Mouse (Mus musculus): ENCODE data around the gene Rreb1.

Rreb1 gene

DNA sequence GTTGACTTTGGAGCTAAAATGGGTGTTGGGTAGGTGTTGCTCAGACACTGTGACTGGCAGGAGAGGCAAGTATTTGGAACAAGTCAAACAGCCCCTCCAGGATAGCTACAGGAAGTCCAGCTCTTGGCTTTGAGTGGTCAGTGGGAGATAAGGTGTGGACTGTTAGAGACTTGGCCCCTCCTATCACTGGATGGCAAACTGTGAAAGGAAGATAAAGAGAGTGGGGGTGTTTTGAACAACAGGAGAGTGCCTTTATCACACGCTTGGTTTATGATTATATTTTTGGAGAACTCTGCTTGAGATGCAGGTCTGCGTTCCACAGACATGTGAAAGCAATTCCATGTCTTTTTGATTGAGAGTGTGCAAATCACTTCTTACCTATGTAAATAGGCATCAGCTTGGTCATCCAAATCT, 100.7 kb downstream of the Rreb1 start:
- DNase-seq, result peak; percentile 32 to 38

DNA sequence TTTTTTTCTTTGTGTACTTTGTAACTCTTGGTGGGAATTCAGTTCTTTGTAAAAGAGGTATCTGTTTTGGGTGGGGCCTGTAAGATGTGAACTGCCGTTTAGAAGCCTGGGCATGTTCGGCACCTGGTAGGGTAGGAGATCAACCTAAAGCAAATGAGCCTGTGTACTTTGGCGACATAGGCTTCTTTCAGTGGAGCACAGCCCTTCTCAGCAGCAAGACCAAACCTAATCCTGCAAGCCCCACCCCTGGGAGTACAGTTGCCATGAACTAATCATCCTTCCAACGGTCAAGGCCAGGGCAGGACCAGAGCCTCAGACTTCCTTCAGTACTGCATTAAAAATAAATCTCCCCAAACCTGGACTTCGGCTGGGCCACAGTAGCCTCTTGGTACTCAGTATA, 101.4 kb downstream of the Rreb1 start:
- no peak for DNase-seq

DNA sequence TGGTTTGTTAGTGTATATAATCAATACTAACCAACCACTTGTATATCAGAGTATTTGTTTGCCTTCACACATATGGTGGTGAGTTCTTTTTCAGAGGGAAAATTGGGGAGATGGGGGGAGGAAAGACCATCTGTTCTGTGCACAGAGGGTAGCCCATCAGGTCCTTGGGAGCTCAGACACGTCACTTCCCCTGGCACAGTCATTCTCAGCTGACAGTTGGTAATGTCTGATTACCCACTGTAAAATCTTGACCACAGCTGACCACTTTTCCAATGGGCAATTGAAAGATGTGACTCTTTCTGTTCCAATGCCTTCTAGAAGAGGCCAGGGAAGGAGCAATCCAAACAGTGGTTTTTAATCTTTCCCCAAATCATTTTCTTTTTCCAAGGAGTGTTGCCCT, 101.8 kb downstream of the Rreb1 start:
- no peak for DNase-seq

DNA sequence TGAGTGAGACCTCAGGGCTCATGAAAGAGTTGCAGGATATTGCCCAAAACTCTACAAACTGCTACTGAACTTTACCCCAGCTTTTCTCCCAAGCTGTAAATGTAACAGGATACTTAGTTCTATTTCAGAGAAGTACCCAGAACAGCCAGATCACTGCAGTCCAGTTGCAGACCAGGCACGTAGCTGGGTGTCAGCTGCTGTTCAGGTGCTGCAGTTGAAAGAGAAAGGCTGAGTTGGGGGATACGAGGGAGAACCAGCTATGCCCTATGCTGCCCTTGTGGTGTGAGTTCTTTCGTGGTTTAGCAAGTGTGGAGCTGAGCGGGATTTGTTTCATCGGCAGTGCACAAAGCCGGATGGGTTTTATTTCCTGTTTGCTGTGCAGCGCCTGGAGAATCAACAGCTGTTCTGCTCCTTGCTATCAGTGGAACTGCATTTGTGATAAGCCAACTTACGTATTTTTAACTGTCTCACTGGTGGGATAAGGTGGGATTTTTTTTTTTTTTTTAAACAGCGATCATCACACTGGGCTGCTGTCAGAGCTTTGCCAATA, 102.5 kb downstream of the Rreb1 start:
- DNase-seq, result peak; percentile 36 to 47

DNA sequence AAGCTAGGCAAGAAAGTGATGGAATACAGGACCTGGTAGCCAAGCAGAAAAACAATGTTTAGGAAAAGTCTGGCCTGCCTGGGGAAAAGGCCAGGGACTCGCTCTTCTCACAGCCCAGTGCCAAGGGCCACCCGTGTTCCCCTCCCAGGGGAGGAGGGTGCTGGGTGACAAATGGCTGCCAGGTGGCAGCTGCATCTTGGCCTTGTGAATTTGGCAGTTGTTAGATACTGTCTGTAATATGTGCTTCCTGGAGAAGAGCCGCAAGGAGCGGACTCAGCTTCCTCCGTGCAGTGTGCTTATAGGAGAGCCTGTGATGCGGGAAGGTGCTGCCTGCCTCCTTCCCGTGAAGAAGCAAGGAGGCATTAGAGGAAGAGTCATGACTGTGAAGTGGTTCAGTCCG, 104.3 kb downstream of the Rreb1 start:
- DNase-seq, result peak; percentile 58 to 89

DNA sequence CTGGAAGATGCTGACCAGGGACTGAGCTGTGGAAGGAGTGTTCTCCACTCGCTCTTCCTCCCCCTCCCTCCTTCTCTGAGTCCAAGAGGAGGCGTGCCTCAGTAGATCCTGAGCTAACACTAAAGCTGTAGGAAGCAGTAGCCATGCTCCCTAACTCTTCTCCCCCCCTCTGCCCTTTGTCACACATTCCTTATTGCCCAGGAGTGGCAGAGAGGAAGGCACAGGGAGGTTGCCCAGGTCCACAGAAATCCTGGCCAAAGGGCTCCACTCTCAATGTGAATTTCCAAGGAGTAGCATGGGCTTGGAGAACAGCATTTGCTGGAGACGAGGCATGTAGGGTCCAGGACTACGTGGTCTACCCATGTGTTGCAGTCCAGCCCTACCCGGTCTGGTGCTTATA, 104.8 kb downstream of the Rreb1 start:
- no peak for DNase-seq

DNA sequence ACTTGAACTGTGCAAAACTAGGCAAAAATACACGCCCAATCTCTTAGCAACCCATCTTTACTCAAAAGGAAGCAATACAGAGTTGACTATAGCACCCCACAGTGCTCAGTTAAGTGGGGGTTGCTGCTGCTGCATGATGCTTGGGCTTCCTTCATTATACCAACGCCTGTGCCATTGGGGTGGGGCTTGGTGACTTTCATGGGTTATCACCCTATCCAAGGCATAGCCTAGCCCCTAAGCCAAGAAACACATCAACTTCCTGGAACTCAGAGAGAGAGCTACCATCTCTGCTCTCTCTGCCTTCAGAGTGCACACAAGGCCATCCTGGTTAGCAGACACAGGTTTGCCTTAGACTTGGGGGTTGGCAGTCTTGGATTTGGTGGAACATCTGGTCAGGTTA, 107.2 kb downstream of the Rreb1 start:
- DNase-seq, result no peak

DNA sequence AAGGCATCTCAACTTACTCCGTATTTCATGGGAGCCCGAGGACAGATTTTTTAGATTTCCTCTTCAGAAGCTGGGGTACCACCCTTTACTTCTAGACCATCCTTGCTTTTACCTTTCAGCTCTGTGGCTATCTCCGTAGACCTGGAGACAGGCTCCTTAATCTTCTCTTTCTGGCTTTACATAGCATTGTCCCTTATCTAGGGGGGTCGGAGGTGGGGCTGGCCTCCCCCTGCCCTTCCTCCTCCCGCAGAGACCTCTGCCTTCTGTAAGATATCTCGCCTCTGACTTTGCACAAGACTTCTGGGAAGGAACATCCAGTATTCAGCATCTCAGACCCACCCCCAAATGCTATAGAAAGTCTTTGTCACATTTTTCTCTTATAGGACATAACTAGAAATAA, 107.8 kb downstream of the Rreb1 start:
- DNase-seq, result no peak

DNA sequence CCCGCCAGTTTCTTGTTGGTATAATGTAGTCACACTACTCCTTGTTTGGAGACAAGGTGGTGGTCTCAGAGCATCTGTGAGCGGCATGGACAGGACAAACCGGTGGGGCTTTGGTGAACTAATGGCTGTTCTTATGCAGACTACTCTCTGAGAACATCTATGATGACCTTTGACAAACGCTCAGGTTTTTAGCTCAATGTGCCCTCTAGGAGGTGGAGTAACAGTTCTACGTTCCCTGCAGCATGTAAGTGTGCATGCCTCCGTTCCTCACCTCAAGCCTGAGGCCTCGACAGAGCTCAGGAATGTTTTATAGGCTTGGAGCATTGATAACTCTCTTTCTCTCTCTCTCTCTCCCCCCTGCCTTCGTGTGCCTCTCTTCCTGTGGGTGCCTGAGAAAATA, 116.6 kb downstream of the Rreb1 start:
- DNase-seq, result no peak

DNA sequence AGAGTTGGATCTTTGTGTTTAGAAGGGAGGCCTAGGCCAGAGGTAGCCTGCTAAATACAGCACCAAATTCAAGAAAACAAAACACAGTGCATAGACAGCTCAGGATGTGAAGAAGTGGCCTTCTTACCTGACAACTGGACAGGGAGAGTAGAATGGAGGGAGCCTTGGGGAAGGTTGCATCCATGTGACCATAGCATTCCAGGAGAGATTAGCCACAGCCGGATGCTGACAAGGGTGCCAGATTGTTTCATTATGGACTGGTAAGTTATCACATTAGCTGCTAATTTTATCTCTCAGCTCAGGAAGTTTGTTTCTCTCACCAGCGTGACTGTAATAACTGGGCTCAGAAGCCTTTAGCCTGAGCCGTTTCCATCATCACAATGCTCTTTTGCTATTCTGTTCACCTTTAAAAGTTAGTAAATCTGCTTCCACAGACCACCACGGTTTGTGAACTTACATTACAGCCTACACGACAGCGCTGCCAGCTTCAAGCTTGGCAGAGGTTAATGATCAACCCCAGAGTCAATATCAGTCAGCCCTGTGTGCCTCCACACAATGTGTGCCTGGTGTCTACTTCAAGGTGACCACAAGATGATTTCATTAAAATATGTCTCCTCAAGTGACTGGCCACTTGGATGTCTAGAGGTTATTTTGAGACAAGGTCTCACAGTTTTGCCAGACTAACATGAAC, 117.5 kb downstream of the Rreb1 start:
- DNase-seq, result peak in 1 of 2 experiments; percentile 39

DNA sequence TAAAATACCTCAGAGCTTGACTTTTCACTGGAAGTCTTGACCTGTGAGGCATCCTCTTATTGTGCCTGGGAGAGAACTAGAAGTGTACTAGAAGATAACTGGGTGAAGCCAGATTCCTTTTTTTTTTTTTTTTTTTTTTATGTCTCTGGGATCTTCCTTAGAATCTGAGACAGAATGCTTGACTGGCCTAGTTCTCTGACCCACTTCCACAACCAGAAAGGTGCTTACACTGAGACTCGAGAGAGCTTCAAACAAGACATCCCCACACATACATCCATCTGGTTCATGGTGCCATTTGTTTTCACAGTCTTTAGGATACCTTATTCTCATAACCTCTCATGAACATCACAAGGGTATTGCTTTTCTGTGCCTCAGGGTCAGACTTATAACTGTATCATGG, 118.2 kb downstream of the Rreb1 start:
- DNase-seq, result no peak

DNA sequence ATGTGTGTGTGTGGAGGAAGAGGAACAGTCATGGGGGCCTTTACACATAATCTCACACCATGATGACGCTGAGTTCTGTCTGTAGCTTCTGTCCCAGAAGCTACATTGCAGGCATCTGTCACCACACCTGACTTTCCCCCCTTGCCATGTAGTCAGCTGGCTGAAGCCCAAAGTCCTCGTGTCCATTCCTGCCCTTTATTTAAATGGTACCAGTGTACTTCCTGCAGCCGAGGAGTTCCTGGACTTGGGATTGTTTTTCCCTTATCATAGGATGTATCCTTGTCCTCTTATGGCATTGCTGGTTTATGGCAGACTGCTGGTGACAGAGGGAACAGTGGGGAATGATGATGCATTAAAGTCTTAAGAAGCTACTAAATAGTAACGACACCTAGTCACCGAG, 120.6 kb downstream of the Rreb1 start:
- DNase-seq, result no peak

DNA sequence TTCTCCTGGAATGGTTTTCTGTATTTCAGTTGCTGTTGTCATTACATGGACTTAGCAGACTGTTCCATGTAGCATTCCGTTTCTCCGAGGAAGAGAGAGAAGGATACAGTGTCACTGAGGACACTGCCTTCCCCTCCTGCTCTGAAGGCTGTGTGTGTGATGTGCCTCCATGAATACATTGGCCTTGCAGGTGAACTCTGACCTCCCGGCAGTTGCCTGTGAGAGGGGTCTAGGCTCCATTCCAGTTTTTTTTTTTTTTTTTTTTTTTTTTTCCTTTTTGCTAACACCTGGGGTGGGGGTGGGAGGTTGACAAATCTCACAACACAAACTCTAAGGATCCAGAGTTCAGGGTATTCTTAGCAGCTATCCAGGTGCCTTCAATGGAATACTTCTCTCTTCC, 124.8 kb downstream of the Rreb1 start:
- no peak for DNase-seq

DNA sequence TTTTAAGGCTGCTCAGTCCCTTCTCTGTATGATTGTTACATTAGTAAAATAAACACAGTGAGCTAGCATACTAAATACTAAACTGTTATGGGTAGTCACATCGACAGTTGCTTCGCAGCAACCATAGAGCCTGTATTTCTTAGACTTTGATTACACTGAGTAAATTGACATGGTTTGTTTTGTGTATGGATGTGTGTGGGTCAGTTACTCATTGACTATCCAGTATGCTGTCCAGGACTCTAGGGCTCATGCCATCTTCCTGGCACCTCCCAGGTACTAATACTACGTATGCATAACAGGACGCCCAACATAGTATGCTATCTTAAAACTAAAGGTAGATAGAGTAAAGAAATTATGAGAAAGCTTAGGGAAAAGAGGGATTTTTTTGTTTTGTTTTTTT, 125.3 kb downstream of the Rreb1 start:
- DNase-seq, result no peak

DNA sequence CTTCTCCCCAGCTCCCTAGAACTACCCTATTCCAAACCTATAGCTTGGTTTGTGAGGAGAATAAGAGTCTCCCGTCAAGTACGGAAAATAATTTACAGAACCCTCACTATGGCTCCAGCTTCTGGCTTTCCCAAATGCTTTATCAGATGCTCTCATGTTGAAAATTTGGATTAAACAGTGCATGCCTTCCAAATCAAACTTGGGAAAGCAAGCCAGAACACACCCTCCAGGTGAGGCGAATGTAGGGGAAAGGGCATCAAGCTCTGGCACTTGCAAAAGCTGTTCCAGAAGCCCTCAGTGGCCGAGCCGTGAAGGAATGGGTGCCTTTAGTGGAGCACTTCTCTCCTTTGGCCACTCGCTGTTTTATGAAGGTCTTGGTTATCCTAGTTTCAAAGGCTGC, 126.2 kb downstream of the Rreb1 start:
- no peak for DNase-seq

DNA sequence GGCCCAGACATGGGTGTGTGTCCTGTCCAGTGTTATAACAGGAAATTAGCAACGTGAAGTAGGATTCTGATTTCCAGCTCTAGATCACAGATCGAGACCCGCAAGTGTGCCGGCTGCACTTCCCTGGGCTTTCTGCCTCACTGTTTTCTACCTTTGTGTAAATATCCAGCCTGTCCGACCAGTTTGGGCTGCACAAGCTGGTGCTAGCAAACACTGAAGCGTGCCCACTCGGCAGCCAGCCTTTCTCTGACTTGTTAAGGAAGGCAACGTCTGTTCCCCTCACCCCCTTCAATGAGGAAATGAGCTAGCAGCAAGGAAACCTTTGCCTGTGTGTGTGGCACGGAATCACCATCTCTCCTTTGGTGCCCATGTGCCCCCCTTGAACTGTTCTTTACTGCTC, 129.9 kb downstream of the Rreb1 start:
- DNase-seq, result peak; percentile 65 to 84

DNA sequence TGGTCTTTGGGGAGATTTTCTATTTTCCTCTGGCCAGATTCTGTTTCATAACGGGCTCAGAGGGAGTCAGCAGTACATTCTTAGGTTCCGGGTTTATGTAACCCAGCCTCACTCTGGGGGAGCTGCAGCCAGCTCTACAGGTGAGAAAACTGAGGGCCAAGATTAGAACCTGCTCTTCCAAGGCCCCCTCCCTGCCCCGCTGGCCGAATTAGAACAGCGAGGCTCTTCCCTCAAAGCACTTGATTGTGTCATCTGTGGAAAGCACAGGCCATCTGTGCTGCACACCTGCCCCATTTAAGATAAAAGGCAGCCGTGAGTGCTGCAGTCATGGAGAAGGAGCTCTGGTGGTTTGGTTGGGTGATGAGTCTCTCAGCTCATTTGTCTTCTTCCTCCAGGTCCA, 130.3 kb downstream of the Rreb1 start:
- DNase-seq, result no peak

DNA sequence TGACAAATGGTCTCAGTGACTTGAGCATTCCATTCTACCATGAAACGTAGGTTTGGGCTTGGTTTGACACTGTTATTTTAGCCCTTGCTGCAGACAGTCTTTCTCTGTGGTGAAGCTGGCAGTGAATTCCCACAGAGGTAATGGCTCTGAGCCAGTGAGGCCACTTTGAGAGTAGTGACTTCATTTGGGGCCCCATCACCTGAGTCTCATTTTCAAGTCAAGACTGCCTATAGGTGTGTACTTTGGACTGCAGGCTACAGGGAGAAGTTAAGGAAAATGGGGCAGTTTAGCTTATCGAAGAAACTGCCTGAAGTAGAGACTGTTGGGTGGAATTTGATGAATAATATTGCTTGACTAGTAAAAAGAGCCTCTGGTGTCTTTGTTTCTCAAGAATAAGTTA, 131.0 kb downstream of the Rreb1 start:
- no peak for DNase-seq

DNA sequence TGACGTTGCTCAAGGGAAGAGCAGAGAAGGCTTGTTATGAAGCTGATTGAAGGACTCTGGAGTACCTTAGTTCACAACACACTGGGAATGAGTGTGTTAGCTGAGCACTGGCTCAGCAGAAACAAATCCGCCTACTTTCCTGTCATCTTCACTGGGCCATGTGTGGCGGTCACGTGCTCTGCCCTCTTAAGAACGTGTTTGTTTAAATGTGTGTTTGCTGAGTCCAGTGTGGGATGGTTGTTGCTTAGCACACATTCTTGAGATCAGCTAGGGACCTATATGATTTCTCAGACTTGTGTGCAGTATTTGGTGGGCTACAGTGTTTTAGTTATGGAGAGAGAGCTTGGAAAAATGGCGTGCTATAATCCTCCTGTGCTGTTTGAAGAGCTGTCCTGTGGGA, 133.8 kb downstream of the Rreb1 start:
- DNase-seq, result peak; percentile 37 to 63

DNA sequence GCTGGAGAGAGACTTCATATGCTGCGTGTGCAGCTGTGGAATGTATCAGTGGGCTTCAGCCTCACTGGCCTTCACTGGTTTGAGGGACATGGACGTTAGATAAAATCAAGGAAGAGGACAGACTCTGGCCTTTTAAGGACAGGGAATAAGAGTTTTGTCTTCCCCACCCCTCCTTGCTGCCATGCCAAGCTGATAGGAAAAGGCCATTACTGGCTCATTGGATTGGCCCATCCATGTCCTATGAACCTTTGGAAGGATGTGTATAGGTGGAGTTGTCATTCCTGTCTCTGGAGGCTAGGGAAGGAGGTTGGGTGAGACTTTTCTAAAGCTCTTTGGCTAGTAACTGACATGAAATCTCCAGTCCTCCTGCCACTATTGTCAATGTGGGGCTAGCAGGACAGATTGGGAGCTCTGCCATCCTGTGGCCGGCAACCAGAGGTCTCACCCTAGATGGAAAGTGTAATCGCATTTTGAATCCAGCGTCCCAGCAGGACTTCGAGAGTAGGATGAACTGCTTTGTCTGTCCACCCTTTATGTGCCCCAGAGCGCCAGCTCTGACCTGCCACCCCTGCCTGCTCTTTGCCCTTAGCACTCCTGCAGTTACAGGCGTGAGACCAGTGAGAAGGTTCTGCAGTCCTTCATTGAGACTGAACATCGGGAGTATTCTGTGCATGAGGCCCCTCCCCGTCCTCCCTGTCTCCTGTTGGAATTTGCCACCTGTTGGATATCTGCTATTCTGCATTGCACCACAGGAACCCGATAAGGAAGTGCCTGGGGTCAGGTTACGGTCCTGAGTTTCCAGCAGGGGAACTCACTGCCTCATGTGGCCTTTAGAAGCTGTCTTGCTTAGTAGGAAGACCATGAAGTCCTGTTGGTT, 134.6 kb downstream of the Rreb1 start:
- no peak for DNase-seq

DNA sequence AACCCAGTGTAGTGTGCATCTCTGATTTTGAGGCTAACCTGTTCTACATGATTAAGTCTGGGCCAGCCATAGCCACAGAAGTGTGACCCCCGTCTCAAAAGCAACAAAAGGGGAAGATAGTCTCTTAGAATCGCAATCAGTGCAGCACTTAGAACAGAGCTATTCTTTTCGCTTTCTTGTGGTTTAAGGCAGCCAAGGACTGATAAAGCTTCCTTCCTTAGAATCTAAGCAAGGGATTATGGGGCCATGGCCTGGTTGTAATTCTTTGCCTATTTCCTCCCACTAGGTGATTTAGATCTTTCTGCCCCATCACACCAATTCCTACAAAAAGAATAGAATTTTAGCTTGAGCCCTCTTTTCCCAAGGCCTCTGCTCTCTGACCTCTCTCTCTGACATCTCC, 135.8 kb downstream of the Rreb1 start:
- DNase-seq, result no peak

DNA sequence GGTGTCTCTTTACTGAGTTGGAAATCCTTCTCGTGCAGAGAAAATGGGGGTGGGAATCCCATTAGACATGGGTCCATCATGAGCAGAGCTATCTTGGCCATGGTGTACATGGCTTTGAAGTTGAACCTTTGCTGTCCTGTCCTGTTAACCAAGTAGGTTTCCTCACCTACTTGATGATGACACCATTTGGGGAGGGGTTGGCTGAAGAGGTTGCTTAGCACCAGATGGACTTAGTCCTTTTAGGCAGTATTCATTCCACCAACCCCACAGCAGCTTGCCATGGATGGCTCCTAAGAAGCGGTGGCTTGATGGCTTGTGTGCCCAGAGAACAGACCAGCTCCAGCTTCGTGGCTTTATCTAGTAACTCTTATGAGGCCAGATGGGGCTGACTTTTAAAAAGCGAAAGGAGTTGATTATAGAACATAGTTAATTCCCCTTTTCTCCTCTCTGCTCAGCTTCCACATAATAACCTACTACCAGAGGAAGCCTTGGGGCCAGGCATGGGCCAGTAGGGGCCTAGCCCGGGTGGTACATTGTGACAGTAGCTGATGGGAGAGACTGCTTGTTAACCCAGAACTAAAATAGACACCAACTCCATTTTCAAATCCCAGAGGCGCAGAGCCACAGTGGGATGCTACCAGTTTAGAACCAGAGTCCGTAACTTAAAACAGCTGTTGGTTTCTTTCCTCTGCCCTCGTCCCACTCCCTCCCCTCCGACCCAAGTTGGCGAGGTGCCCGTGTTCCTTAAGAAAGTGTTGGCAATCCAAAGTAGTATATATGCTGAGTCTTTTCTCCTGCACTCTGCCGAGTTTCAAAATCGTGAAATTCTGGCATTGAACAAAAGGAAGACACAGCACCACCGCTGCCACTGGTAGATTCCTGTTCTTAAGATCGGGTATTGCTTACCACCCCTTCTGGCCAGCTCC, 140.4 kb downstream of the Rreb1 start:
- DNase-seq, result peak; percentile 68 to 88

DNA sequence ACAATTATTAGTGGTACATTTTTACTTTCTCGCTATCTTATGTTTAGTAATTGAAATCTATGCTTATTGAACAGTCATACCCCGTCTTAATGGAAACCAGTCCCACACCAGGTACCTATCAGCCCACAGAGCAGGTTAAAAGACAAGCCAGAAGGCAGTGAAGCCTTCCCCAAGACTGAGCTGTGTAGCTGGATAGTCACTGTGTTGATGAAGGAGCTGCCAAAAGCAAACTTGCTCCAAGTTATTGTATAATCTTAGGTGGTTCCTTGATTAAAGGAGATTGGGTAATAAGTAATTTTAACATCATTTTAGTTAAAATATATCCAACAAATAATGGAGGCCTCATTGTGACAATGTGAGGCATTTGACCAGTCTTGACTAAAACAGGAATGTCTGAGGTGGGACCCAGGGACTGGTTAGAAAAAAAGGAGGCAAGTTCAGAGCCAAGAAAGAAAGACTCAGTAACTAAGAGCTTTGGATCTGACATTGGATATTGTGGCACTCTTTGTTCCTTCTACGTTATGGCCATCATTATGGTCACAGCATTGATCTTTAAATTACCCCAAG, 141.6 kb downstream of the Rreb1 start:
- no peak for DNase-seq
